Mouse (Mus musculus): Measurements from ENCODE around the gene Hdac9. TPM values are rescaled to one million over a fixed set of nuclear protein-coding genes. Genes with fewer than 3 reads are reported as not detected.
"Not testable (repeated sequence)": the region's sequence is repeated elsewhere in the genome, so short reads cannot be mapped to it uniquely, and the experiment has no call there.

The Hdac9 gene
- polyA plus RNA-seq, 1 experiment, result 1.3 TPM

DNA sequence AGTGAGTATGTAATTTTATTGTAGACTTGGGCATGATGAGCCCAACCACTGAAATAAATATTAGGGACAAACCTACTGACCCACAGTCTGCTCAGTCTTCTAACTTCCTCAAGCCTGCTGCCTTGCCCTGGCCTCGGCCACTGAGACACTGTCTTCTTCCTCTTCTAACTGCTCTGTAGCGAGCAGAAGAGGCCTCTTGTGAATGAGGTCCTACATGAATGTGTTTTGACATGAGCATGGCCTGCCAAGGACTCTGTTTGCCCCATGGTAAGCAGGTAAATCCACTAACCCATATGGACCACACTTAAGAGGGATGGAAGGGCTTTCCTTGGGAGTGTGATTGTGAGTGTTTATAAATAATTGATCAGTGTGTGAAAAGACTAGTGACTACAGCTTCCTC lies 430.9 kb downstream of the Hdac9 start:
- no peak for TF ChIP-seq CTCF (conservative IDR thresholded peaks at IDR 0.05; ENCODE audit: insufficient read depth, insufficient read length, low read depth, low read length)
- TF ChIP-seq POLR2A (IDR thresholded peaks at IDR 0.05; ENCODE audit: low read depth, low read length), result no peak

GRCm38 (mm10) chr12:34481702-34482101 lies 435.2 kb downstream of the Hdac9 start:
- DNase-seq, result no peak
- WGBS, result 95% methylated on average over 5 of the region's 5 CpGs
- no peaks in the 10 kb centered on the region for H3K4me1 ChIP-seq (ENCODE audit: control insufficient read depth, insufficient read depth, low read length)

More for the DNA sequence above, 430.9 kb downstream of the Hdac9 start:
- 80% methylated on average over 2 of the region's 2 CpGs for WGBS
- H3K36me3 ChIP-seq (ENCODE audit: control insufficient read depth, insufficient read depth, low read length), result no peaks in the 10 kb centered on the region
- no peak overlapping the region for H3K27ac ChIP-seq (ENCODE audit: insufficient read depth, low read depth, low read length)
- no peaks in the 10 kb centered on the region for H3K27me3 ChIP-seq (replicated peaks; ENCODE audit: control insufficient read depth, insufficient read depth, low read length)
- no peak for DNase-seq
- H3K4me1 ChIP-seq (ENCODE audit: control insufficient read depth, insufficient read depth, low read length), result no peaks in the 10 kb centered on the region
- no peak overlapping the region for H3K4me3 ChIP-seq (ENCODE audit: insufficient read depth, low read depth, low read length)

GRCm38 (mm10) chr12:34472949-34473651 lies 443.8 kb downstream of the Hdac9 start:
- DNase-seq, result no peak

More at GRCm38 (mm10) chr12:34481702-34482101, 435.2 kb downstream of the Hdac9 start:
- Histone ChIP-seq H3K4me3 (ENCODE audit: insufficient read depth, low read depth, low read length) (no peak overlapping the region), H3K27me3 (replicated peaks; ENCODE audit: control insufficient read depth, insufficient read depth, low read length) (no peaks in the 10 kb centered on the region), H3K27ac (ENCODE audit: insufficient read depth, low read depth, low read length) (no peak overlapping the region), H3K36me3 (ENCODE audit: control insufficient read depth, insufficient read depth, low read length) (no peaks in the 10 kb centered on the region)
- TF ChIP-seq POLR2A (IDR thresholded peaks at IDR 0.05; ENCODE audit: low read depth, low read length) (no peak), CTCF (conservative IDR thresholded peaks at IDR 0.05; ENCODE audit: insufficient read depth, insufficient read length, low read depth, low read length) (no peak)

DNA sequence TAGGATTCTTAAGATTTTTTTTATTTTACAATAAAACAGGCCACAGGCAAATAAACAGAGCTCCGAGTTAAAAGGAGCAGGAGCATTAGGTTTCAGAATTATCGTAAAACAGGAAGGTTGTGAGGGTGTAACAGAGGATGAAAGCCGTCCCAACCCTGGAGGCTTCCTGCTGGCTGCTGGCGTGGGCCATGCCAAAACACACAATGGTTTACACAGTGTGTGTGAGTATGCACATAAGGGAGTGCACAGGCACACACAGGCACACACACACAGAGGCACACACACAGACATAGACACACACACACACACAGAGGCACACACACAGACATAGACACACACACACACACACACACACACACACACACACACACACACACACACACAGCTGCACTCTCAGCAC lies 444.4 kb downstream of the Hdac9 start:
- Histone ChIP-seq H3K27ac (ENCODE audit: insufficient read depth, low read depth, low read length) (no peak overlapping the region), H3K36me3 (ENCODE audit: control insufficient read depth, insufficient read depth, low read length) (no peaks in the 10 kb centered on the region), H3K4me3 (ENCODE audit: insufficient read depth, low read depth, low read length) (no peak overlapping the region), H3K27me3 (replicated peaks; ENCODE audit: control insufficient read depth, insufficient read depth, low read length) (no peaks in the 10 kb centered on the region), H3K4me1 (ENCODE audit: control insufficient read depth, insufficient read depth, low read length) (no peaks in the 10 kb centered on the region)
- TF ChIP-seq POLR2A (IDR thresholded peaks at IDR 0.05; ENCODE audit: low read depth, low read length) (no peak), CTCF (conservative IDR thresholded peaks at IDR 0.05; ENCODE audit: insufficient read depth, insufficient read length, low read depth, low read length) (no peak)
- DNase-seq, result no peak
- 21% methylated on average over 4 of the region's 4 CpGs for WGBS

More at GRCm38 (mm10) chr12:34472949-34473651, 443.8 kb downstream of the Hdac9 start:
- TF ChIP-seq POLR2A (IDR thresholded peaks at IDR 0.05; ENCODE audit: low read depth, low read length) (no peak), CTCF (conservative IDR thresholded peaks at IDR 0.05; ENCODE audit: insufficient read depth, insufficient read length, low read depth, low read length) (no peak)
- Histone ChIP-seq H3K27me3 (replicated peaks; ENCODE audit: control insufficient read depth, insufficient read depth, low read length) (no peaks in the 10 kb centered on the region), H3K36me3 (ENCODE audit: control insufficient read depth, insufficient read depth, low read length) (no peaks in the 10 kb centered on the region), H3K4me1 (ENCODE audit: control insufficient read depth, insufficient read depth, low read length) (no peaks in the 10 kb centered on the region), H3K27ac (ENCODE audit: insufficient read depth, low read depth, low read length) (no peak overlapping the region), H3K4me3 (ENCODE audit: insufficient read depth, low read depth, low read length) (no peak overlapping the region)
- WGBS, result 62% methylated on average over 10 of the region's 10 CpGs

- Histone ChIP-seq H3K4me1 (ENCODE audit: control insufficient read depth, insufficient read depth, low read length) (no peaks in the 10 kb centered on the region), H3K27ac (ENCODE audit: insufficient read depth, low read depth, low read length) (no peak overlapping the region), H3K36me3 (ENCODE audit: control insufficient read depth, insufficient read depth, low read length) (no peaks in the 10 kb centered on the region), H3K27me3 (replicated peaks; ENCODE audit: control insufficient read depth, insufficient read depth, low read length) (no peaks in the 10 kb centered on the region), H3K4me3 (ENCODE audit: insufficient read depth, low read depth, low read length) (no peak overlapping the region)
- no peak for DNase-seq
- WGBS, result 77% methylated on average over 1 of the region's 1 CpGs
- TF ChIP-seq CTCF (conservative IDR thresholded peaks at IDR 0.05; ENCODE audit: insufficient read depth, insufficient read length, low read depth, low read length) (no peak), POLR2A (IDR thresholded peaks at IDR 0.05; ENCODE audit: low read depth, low read length) (no peak)
These were observed 455.2 kb downstream of the Hdac9 start for GRCm38 (mm10) chr12:34461728-34462127.

GRCm38 (mm10) chr12:34452643-34453042 lies 464.3 kb downstream of the Hdac9 start:
- H3K4me1 ChIP-seq (ENCODE audit: control insufficient read depth, insufficient read depth, low read length), result no peaks in the 10 kb centered on the region
- H3K36me3 ChIP-seq (ENCODE audit: control insufficient read depth, insufficient read depth, low read length), result no peaks in the 10 kb centered on the region
- H3K27me3 ChIP-seq (replicated peaks; ENCODE audit: control insufficient read depth, insufficient read depth, low read length), result no peaks in the 10 kb centered on the region
- DNase-seq, result no peak
- H3K27ac ChIP-seq (ENCODE audit: insufficient read depth, low read depth, low read length), result no peak overlapping the region
- 74% methylated on average over 5 of the region's 5 CpGs for WGBS
- TF ChIP-seq CTCF (conservative IDR thresholded peaks at IDR 0.05; ENCODE audit: insufficient read depth, insufficient read length, low read depth, low read length) (no peak), POLR2A (IDR thresholded peaks at IDR 0.05; ENCODE audit: low read depth, low read length) (no peak)
- no peak overlapping the region for H3K4me3 ChIP-seq (ENCODE audit: insufficient read depth, low read depth, low read length)

- WGBS, result 55% methylated on average over 2 of the region's 2 CpGs
- no peaks in the 10 kb centered on the region for H3K27me3 ChIP-seq (replicated peaks; ENCODE audit: control insufficient read depth, insufficient read depth, low read length)
- no peak overlapping the region for H3K4me3 ChIP-seq (ENCODE audit: insufficient read depth, low read depth, low read length)
- H3K4me1 ChIP-seq (ENCODE audit: control insufficient read depth, insufficient read depth, low read length), result no peaks in the 10 kb centered on the region
- H3K36me3 ChIP-seq (ENCODE audit: control insufficient read depth, insufficient read depth, low read length), result no peaks in the 10 kb centered on the region
- DNase-seq, result peak; percentile 6
- no peak overlapping the region for H3K27ac ChIP-seq (ENCODE audit: insufficient read depth, low read depth, low read length)
- TF ChIP-seq POLR2A (IDR thresholded peaks at IDR 0.05; ENCODE audit: low read depth, low read length) (no peak), CTCF (conservative IDR thresholded peaks at IDR 0.05; ENCODE audit: insufficient read depth, insufficient read length, low read depth, low read length) (peak; percentile 36; the same call in 1 of the 2 replicates)
These were observed 465.7 kb downstream of the Hdac9 start for GRCm38 (mm10) chr12:34451198-34451597.

- not testable (repeated sequence) for H3K36me3 ChIP-seq (ENCODE audit: control insufficient read depth, insufficient read depth, low read length)
- WGBS, result 92% methylated on average over 1 of the region's 1 CpGs
These were observed 472.2 kb downstream of the Hdac9 start for GRCm38 (mm10) chr12:34444724-34445123.

More at GRCm38 (mm10) chr12:34444724-34445123, 472.2 kb downstream of the Hdac9 start:
- H3K4me3 ChIP-seq (ENCODE audit: insufficient read depth, low read depth, low read length); H3K4me1 ChIP-seq (ENCODE audit: control insufficient read depth, insufficient read depth, low read length); H3K27me3 ChIP-seq (replicated peaks; ENCODE audit: control insufficient read depth, insufficient read depth, low read length); DNase-seq; H3K27ac ChIP-seq (ENCODE audit: insufficient read depth, low read depth, low read length): not testable (repeated sequence)
